Mouse (Mus musculus) midbrain, embryonic 10.5 days (tissue): ENCODE results near the gene Pex11a. TPM values are rescaled to one million over a fixed set of nuclear protein-coding genes. Genes with fewer than 3 reads are reported as not detected.

Experiments used
- polyA plus RNA-seq: library from polyadenylated mRNA; unstranded; fragments of >200 nt; fragmentation: Nextera tagmentation; extraction: Ambion mirVana; gene quantifications from 2 replicates; pipeline ENCODE4 v1.2.1, GENCODE M21; 2016

Gene Pex11a
- polyA plus RNA-seq, 1 experiment from 2014 or later, result 9.3 TPM

Other genes with a start within 250 kb of the Pex11a start
- gene Rhcg, start 125.5 kb downstream of the Pex11a start, polyA plus RNA-seq, result 0.55 and 0.81 TPM in 2 replicates
- 14.4 and 15.4 TPM in 2 replicates for gene Ticrr, start 82.9 kb downstream of the Pex11a start, polyA plus RNA-seq
- gene Kif7, start 27.4 kb downstream of the Pex11a start, polyA plus RNA-seq, result 5.6 and 6.0 TPM in 2 replicates
- gene Plin1, start 10.2 kb downstream of the Pex11a start, polyA plus RNA-seq, result 0.04 and 0.10 TPM in 2 replicates
- 0.12 and 0.22 TPM in 2 replicates for gene Wdr93, start within 50 bp of the Pex11a start, polyA plus RNA-seq
- 0.12 TPM in 1 of 2 replicates, not detected in the other for gene Mesp1, start 50.7 kb upstream of the Pex11a start, polyA plus RNA-seq
- 0.53 and 0.61 TPM in 2 replicates for gene Mesp2, start 67.6 kb upstream of the Pex11a start, polyA plus RNA-seq
- 3.9 and 5.5 TPM in 2 replicates for gene Anpep, start 117.9 kb upstream of the Pex11a start, polyA plus RNA-seq
- gene Ap3s2, start 177.5 kb upstream of the Pex11a start, polyA plus RNA-seq, result 52.3 and 55.1 TPM in 2 replicates
- 24.0 and 24.5 TPM in 2 replicates for gene Arpin, start 192.2 kb upstream of the Pex11a start, polyA plus RNA-seq